Mouse (Mus musculus): Measurements from ENCODE around the gene Smc5.

DNA sequence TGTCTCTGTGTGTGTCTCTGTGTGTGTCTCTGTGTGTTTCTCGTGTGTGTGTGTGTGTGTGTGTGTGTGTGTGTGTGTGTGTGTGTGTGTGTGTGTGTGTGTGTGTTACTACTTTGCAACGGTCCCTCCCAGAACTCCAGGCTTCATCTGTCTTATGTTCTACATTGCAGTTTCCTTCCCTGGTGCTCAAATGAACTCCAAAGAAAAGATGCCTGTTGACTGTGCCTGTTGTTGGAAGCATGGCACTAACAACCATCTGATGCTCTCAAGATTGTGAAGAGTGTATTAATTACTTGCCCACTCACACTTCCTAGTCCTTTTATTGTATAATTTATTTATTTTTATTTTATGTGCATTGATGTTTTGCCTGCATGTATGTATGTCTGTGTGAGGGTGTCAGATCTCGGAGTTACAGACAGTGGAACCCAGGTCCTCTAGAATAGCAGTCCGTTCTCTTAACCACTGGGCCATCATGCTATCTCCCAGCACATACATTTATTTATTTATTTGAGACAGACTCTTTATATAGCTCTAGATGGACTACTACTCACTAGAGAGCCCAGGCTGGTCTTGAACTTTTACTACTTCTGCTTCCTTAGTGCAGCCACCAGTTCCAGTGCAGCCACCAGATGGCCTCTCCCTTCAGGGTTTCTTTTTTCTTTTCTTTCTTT is 492 bp upstream of the Smc5 start:
- no peak for TF ChIP-seq CTCF (IDR thresholded peaks at IDR 0.05; ENCODE audit: low read depth, low read length)
- TF ChIP-seq POLR2A (IDR thresholded peaks at IDR 0.05; ENCODE audit: insufficient read depth, low read length), result no peak

Measured in ES-Bruce4 (cell line).